Mouse (Mus musculus) kidney, postnatal 25 days (tissue): Measurements from ENCODE around the gene Olfr68.
"Not testable (repeated sequence)": the region's sequence is repeated elsewhere in the genome, so short reads cannot be mapped to it uniquely, and the experiment has no call there.

ENCODE experiments used
- DNase-seq, 2 experiments: peaks; one replicate each; pipeline ENCODE4 v3.0.0; 2021; ENCODE audit warnings: mixed read lengths in 2 of 2

The Olfr68 gene

GRCm38 (mm10) chr7:103779598-103779997 lies at the start of gene Olfr68:
TSS of gene Olfr68 (minus strand) at chr7:103779698.
- no peak for DNase-seq

DNA sequence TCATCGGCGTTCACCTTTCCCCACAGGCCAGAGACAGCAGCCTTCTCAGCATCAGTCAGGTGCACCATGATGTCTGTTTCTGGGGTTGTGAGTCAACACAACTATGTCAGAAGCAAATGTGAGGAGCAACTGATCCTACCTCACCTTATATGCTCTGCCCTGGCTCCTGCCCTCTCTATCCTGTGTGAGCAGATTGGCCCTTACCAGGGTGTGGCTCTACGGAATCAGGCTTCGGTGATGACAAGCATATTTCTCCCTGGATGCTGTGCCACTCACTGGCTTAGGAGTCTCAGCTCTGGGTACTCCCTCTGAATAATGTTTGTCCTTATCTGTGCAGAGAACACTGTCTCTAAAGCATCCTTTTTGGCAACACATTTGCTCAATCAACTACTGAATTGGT lies 48.3 kb upstream of the Olfr68 start, which contains the start of gene Hbb-bs:
Gene Hbb-bs (minus strand): TSS at position 289 of the 400 bp plus-strand sequence.
- DNase-seq: no peak

DNA sequence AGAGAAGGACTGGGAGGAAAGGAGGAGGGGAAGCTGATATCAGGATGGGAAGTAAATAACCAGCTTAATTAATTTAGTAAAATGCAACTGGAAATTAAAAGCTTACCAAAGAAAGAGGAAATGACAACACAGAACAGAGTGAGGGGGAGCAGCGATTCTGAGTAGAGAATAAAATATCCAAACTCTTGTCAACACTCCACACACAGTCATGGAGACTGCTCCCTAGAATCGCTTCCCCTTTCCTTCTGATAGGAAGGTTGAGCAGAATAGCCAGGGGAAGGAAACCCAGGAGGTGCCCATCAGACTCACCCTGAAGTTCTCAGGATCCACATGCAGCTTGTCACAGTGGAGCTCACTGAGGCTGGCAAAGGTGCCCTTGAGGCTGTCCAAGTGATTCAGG lies 47.6 kb upstream of the Olfr68 start:
- not testable (repeated sequence) for DNase-seq

- no peak for DNase-seq
Measured at GRCm38 (mm10) chr7:103826255-103826887, 46.9 kb upstream of the Olfr68 start.

DNA sequence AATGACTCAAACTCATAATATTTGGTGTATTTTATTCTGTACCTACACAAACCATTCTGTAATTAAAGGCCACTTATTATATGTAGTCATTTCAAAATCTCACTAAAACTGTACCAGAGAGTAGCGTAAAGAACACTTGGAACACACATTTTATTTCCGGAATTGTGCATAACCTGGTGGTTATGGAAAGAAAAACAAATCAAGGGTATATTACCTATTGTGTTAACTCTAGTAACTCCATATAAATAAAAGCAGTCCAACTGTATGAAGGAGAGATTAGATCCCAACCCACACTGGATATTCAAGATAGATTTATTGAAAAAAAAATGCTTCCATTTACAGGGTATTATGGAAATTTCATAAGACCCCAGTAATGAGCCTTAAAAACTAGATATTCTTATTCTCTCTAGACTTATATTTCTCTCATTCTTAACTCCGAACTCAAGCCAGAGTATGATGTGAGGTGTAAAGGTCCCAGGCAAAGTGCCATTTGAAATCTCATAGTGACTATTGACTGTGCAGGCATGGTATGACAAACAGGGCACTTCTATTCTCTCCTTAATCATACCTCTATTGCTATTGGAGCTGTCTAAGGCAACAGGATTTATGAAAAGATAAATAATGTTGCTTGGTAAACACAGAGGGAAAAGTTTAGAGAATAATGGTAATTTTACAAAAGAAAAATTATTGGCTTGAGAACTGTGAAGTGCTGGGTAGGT lies 46.2 kb upstream of the Olfr68 start:
- no peak for DNase-seq

- no peak for DNase-seq
Measured at GRCm38 (mm10) chr7:103824597-103824996, 45.1 kb upstream of the Olfr68 start.

DNA sequence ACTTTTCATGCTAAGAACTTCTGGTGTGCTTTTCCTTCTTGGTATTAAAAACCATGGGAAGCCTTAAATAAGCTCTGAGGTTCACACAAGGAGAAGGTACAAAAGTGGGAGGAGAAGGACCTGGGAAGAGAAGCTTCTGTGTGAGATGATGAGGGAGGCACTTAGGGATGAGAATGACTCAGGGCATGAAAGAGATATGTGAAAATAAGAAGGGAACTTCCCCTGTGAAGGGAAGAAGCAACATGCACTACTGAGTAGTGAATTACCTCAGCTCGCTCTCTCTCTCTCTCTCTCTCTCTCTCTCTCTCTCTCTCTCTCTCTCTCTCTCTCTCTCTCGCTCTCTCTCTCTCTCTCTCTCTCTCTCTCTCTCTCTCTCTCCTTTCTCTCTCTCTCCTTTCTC lies 35.6 kb upstream of the Olfr68 start:
- not testable (repeated sequence) for DNase-seq

GRCm38 (mm10) chr7:103813766-103814165 lies 34.3 kb upstream of the Olfr68 start, which contains the start of gene Hbb-bt:
TSS of gene Hbb-bt (minus strand) at chr7:103813996.
- DNase-seq: no peak

- DNase-seq: not testable (repeated sequence)
Measured at GRCm38 (mm10) chr7:103813152-103813551, 33.7 kb upstream of the Olfr68 start.

- DNase-seq: no peak
Measured at GRCm38 (mm10) chr7:103812174-103812573, 32.7 kb upstream of the Olfr68 start.

DNA sequence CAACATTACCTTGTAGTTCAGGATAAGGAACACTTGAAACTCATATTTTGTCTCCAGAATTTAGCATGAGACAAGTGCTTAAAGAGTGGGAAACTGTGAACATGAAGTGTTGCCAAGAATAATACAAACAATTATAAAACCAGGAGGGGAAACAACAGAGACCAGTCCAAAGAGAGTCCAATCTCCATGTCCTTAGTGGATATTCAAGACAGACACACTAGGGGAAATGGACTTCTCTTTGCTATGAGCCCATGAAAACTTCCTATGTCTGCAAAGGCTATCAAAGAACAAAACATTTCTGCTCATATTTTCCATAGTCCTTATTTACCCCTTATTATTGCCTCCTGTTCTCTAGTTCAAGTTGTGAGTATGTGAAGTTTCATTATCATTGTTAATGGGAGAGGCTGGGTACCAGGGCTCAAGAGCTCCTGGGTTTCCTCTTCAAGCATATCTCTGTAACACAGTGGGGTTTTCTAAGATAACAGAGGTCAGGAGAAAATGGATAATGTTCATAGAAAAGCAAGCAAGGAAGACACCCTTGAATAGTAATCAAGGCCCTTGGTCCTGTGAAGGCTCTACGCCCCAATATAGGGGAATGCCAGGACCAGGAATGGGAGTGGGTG lies 31.8 kb upstream of the Olfr68 start:
- DNase-seq: no peak

DNA sequence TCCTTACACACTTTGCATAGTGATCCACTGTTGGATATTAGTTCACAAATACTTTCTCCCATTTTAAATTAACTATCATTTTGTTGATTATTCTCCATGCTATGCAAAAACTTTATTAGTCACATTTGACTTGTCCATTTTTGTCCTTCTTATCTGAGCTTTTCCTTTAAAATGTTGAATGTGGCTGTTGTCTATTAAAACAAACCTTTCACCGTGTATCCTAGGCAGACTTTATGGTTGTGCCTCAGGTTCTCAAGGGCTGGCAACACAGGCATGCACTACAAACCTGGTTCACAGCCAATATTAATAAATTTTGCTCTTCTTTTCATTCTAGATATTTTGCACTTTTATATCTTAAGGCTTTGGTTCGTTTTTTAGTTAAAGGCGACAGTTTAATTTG lies 31.2 kb upstream of the Olfr68 start:
- no peak for DNase-seq

DNA sequence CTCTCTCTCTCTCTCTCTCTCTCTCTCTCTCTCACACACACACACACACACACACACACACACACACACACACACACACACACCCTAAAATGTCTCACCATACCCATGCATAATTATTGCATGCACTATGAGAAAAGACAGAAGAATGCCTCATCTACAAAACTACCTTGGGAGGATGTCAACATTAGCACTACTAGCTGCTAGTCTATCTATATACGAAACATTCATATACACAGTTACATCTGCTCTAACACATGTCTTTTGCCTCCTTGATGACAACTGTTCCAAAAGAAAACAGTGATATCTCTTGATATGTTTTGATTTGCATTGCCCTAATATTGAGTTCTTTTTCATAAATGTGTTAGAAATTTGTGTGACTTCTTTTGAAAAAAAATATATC lies 30.8 kb upstream of the Olfr68 start:
- DNase-seq: no peak

- no peak for DNase-seq
Measured at GRCm38 (mm10) chr7:103809801-103810155, 30.3 kb upstream of the Olfr68 start.

- no peak for DNase-seq
Measured at GRCm38 (mm10) chr7:103808971-103809800, 29.7 kb upstream of the Olfr68 start.

- DNase-seq: not testable (repeated sequence)
Measured at GRCm38 (mm10) chr7:103808120-103808519, 28.6 kb upstream of the Olfr68 start.

GRCm38 (mm10) chr7:103806856-103807255 lies 27.4 kb upstream of the Olfr68 start:
- peak in 1 of 2 experiments; percentile 1 for DNase-seq

- DNase-seq: no peak
Measured at GRCm38 (mm10) chr7:103792669-103793388, 13.3 kb upstream of the Olfr68 start.

DNA sequence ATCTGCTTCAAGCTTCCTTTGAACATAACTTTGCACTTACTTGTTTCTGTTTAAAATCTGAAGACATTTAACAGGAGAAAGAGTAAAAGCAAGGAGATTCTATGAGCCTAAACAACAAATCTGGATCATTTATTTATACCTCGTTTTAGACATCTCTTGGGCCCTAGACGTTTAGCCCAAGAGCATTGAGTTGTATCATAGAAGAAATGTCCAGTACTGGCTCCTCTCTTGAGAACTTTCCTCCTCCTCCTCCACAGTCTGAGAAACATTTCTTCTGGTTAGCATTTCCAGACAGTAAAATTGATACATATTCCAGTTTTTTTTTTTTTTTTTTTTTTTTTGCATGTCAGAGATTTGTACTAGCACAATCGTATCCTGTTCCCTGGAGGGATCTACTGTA lies 12.2 kb upstream of the Olfr68 start, which contains the start of gene Olfr67:
Gene Olfr67 (minus strand): TSS at position 101 of the 400 bp plus-strand sequence.
- DNase-seq: no peak

GRCm38 (mm10) chr7:103777652-103778051 lies 1.8 kb downstream of the Olfr68 start:
- DNase-seq: not testable (repeated sequence)

GRCm38 (mm10) chr7:103771494-103771893 lies 8.0 kb downstream of the Olfr68 start, which contains the start of gene Olfr69:
TSS of gene Olfr69 (minus strand) at chr7:103771594.
- no peak for DNase-seq

GRCm38 (mm10) chr7:103767687-103768086 lies 11.8 kb downstream of the Olfr68 start:
- DNase-seq: not testable (repeated sequence)
